Mouse (Mus musculus) adrenal gland, adult 10 weeks (tissue): ENCODE results near the gene Ppm1b. TPM values are rescaled to one million over a fixed set of nuclear protein-coding genes. Genes with fewer than 3 reads are reported as not detected.

Source experiments
- polyA plus RNA-seq: library from polyadenylated mRNA; stranded (reverse); fragments of 350-450 nt; fragmentation: Illumina TruSeq; extraction: RNeasy Lipid Tissue Mini Kit (QIAGEN cat#74804); gene quantifications from one replicate; pipeline ENCODE4 v1.2.3, GENCODE M21; 2014; ENCODE audit warnings: low read depth, low replicate concordance

Gene Ppm1b
- polyA plus RNA-seq, result 172 TPM

GRCm38 (mm10) chr17:84956441-84956840, at the start of gene Ppm1b:
Gene Ppm1b (plus strand): TSS chr17:84956741.

GRCm38 (mm10) chr17:85028093-85028739, 71.7 kb downstream of the Ppm1b start, which contains the start of gene Slc3a1:
Gene Slc3a1 (plus strand): TSS chr17:85028376.

Other genes starting within 250 kb of the Ppm1b start
- 65.5 TPM for gene Lrpprc, start 166.0 kb upstream of the Ppm1b start, polyA plus RNA-seq
- gene Slc3a1, start 71.6 kb downstream of the Ppm1b start, polyA plus RNA-seq, result not detected
- gene Prepl, start 133.5 kb downstream of the Ppm1b start, polyA plus RNA-seq, result 63.0 TPM
- gene Camkmt, start 133.8 kb downstream of the Ppm1b start, polyA plus RNA-seq, result 10.6 TPM